Mouse (Mus musculus) C2C12 (cell line): ENCODE data around the gene Cldn4.

ENCODE experiments used
- CTCF ChIP-seq: IDR thresholded peaks from one replicate; pipeline ENCODE4 v1.5.1; 2011; ENCODE audit not compliant: control insufficient read depth, insufficient read depth, insufficient read length
- FOSL1 ChIP-seq: IDR thresholded peaks from one replicate; pipeline ENCODE4 v1.8.0; 2011; ENCODE audit warnings: mild to moderate bottlenecking, low read length; ENCODE audit not compliant: poor library complexity, insufficient read depth, severe bottlenecking
- MAX ChIP-seq: IDR thresholded peaks from one replicate; pipeline ENCODE4 v1.6.1; 2011; ENCODE audit warnings: mild to moderate bottlenecking, control low read depth
- MYOD1 ChIP-seq: IDR thresholded peaks from one replicate; pipeline ENCODE4 v1.6.1; 2011; ENCODE audit warnings: low read depth; ENCODE audit not compliant: control insufficient read depth, insufficient read length
- MYOG ChIP-seq: IDR thresholded peaks from one replicate; pipeline ENCODE4 v1.6.1; 2011; ENCODE audit not compliant: control insufficient read depth, insufficient read length; ENCODE audit errors: extremely low read depth
- USF1 ChIP-seq: IDR thresholded peaks from one replicate; pipeline ENCODE4 v1.6.1; 2011; ENCODE audit warnings: low read depth, mild to moderate bottlenecking, control low read depth, moderate library complexity

DNA sequence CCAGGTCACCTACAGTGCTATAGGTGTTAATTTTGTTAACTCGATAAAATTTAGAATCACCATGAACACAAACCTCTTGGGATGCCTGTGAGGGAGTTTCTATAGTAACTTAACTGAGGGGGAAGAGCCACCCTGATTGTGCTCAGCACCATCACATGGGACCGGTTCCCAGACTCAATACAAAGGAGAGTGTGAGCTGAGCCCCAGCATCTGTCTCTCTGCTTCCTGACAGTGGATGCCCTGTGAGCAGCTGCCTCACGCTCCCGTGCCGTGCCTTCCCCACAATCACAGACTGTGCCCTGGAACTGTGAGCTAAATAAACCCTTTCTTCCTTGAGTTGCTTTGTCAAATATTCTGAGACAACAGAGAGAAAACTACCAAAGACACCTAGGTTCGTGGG is 23.6 kb downstream of the Cldn4 start:
- TF ChIP-seq MAX = no peak
- no peak for TF ChIP-seq CTCF
- TF ChIP-seq MYOD1 = no peak
- no peak for TF ChIP-seq USF1
- no peak for TF ChIP-seq FOSL1
- TF ChIP-seq MYOG = no peak
